22 mouse cellular contexts compared by ENCODE assay signal in the genomic region with DNA sequence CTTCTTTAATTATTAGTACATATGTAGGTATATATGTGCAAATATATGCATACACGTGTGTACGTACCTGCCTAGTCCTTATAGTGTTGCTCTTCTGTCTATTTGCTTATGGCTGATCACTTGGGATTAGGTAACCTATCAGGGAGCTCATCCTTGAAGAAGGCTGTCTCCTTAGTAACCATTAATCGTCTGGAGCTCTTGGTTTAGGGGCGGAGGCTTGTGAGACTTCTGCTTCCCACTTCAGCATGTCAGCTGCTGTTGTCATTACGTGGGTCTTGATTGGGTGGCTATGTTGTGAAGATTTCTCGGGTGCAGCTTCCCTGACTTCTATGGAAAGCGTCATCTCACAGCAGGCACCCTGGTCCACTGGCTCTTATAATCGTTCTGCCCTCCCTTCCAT. TPM values are rescaled to one million over a fixed set of nuclear protein-coding genes. Genes with fewer than 3 reads are reported as not detected.
DNase-seq lines count a peak whose midpoint lies in the region; ATAC-seq and TF ChIP-seq lines count a peak whose summit lies in the region.
"Had no signal": no experiment of that assay in that cellular context is flagged by ENCODE, and none has a peak within 500 bp of the region (broad histone marks: within the 10 kb centered on the region; RNA-seq: fewer than 3 reads in every experiment).

No protein-coding gene starts in this region.

- no peak overlapping the region for H3K4me2 ChIP-seq in forebrain, postnatal 0 days (ENCODE audit: low read depth)
- H3K4me2 ChIP-seq in forebrain, embryonic 11.5 days (ENCODE audit: low read depth, low read length, severe bottlenecking) = no peak overlapping the region
- no peak overlapping the region for H3K4me2 ChIP-seq in midbrain, embryonic 11.5 days
- H3K4me2 ChIP-seq in stomach, postnatal 0 days (replicated peaks; ENCODE audit: low read depth) = no peak overlapping the region
- H3K4me2 ChIP-seq: hindbrain, embryonic 13.5 days; intestine, embryonic 15.5 days had no signal

- H3K9ac ChIP-seq in forebrain, postnatal 0 days = no peak overlapping the region
- H3K9ac ChIP-seq in forebrain, embryonic 11.5 days (ENCODE audit: low read length) = no peak overlapping the region
- H3K9ac ChIP-seq in midbrain, embryonic 11.5 days (ENCODE audit: low read length) = no peak overlapping the region
- H3K9ac ChIP-seq in stomach, postnatal 0 days (ENCODE audit: low read length) = no peak overlapping the region
- H3K9ac ChIP-seq: hindbrain, embryonic 13.5 days; intestine, embryonic 15.5 days had no signal

- no peak overlapping the region for H3K27ac ChIP-seq in forebrain, postnatal 0 days (ENCODE audit: low read depth, low read length)
- no peak overlapping the region for H3K27ac ChIP-seq in forebrain, embryonic 11.5 days (ENCODE audit: low read depth, low read length)
- H3K27ac ChIP-seq in midbrain, embryonic 11.5 days (ENCODE audit: low read depth, low read length) = no peak overlapping the region
- no peak overlapping the region for H3K27ac ChIP-seq in midbrain, embryonic 10.5 days (replicated peaks)
- no peak overlapping the region for H3K27ac ChIP-seq in stomach, postnatal 0 days (replicated peaks)
- H3K27ac ChIP-seq: embryonic facial prominence, embryonic 10.5 days; heart, embryonic 10.5 days; hindbrain, embryonic 13.5 days; intestine, embryonic 15.5 days had no signal

- H3K9me3 ChIP-seq in forebrain, postnatal 0 days (ENCODE audit: low read length) = no peaks in the 10 kb centered on the region
- no peaks in the 10 kb centered on the region for H3K9me3 ChIP-seq in forebrain, embryonic 11.5 days (ENCODE audit: control insufficient read depth, low read length)
- H3K9me3 ChIP-seq in midbrain, embryonic 11.5 days (ENCODE audit: control insufficient read depth, low read length) = no peaks in the 10 kb centered on the region
- H3K9me3 ChIP-seq in midbrain, embryonic 10.5 days (replicated peaks) = no peaks in the 10 kb centered on the region
- H3K9me3 ChIP-seq in stomach, postnatal 0 days (ENCODE audit: control insufficient read depth, low read length) = no peaks in the 10 kb centered on the region
- H3K9me3 ChIP-seq: embryonic facial prominence, embryonic 10.5 days; heart, embryonic 10.5 days; hindbrain, embryonic 13.5 days; intestine, embryonic 15.5 days had no signal

- H3K4me3 ChIP-seq in forebrain, postnatal 0 days (ENCODE audit: low read depth, low read length) = no peak overlapping the region
- H3K4me3 ChIP-seq in forebrain, embryonic 11.5 days (ENCODE audit: low read depth, low read length) = no peak overlapping the region
- H3K4me3 ChIP-seq in midbrain, embryonic 11.5 days (ENCODE audit: low read depth, low read length) = no peak overlapping the region
- H3K4me3 ChIP-seq in midbrain, embryonic 10.5 days = no peak overlapping the region
- H3K4me3 ChIP-seq in stomach, postnatal 0 days (ENCODE audit: low read depth, low read length) = no peak overlapping the region
- H3K4me3 ChIP-seq: embryonic facial prominence, embryonic 10.5 days; heart, embryonic 10.5 days; hindbrain, embryonic 13.5 days; intestine, embryonic 15.5 days had no signal

- no peaks in the 10 kb centered on the region for H3K27me3 ChIP-seq in forebrain, postnatal 0 days (ENCODE audit: insufficient read depth, low read length)
- H3K27me3 ChIP-seq in forebrain, embryonic 11.5 days (ENCODE audit: control insufficient read depth, insufficient read depth, low read length) = no peaks in the 10 kb centered on the region
- H3K27me3 ChIP-seq in midbrain, embryonic 11.5 days (ENCODE audit: control insufficient read depth, insufficient read depth, low read length) = no peaks in the 10 kb centered on the region
- no peaks in the 10 kb centered on the region for H3K27me3 ChIP-seq in midbrain, embryonic 10.5 days (ENCODE audit: low read depth, poor library complexity, severe bottlenecking)
- no peaks in the 10 kb centered on the region for H3K27me3 ChIP-seq in stomach, postnatal 0 days (ENCODE audit: control insufficient read depth, insufficient read depth, low read length)
- H3K27me3 ChIP-seq: hindbrain, embryonic 13.5 days; intestine, embryonic 15.5 days; Patski had no signal

- DNase-seq in forebrain, postnatal 0 days = peak; percentile 24
- no peak for DNase-seq in forebrain, embryonic 11.5 days (ENCODE audit: low spot score)
- peak; percentile 53 for DNase-seq in midbrain, embryonic 11.5 days (ENCODE audit: low spot score, missing footprints)
- DNase-seq in midbrain, embryonic 10.5 days (ENCODE audit: low spot score) = no peak
- peak; percentile 6 for DNase-seq in right cerebral cortex, adult 18-20 months
- DNase-seq in right cerebral cortex, postnatal 36 days (ENCODE audit: low spot score in 2 of 2) = no peak
- DNase-seq in stomach, postnatal 0 days (ENCODE audit: low spot score) = no peak
- no peak for DNase-seq in adrenal gland, postnatal 25 days
- DNase-seq: adrenal gland, adult 2 months; adrenal gland, postnatal 36 days; cerebellum, adult 11-12 months; cerebellum, adult 9-11 months; gastrocnemius, postnatal 36 days; heart, postnatal 10 days; heart, postnatal 4 days had no signal

- peak; percentile 88 for ATAC-seq in forebrain, postnatal 0 days
- ATAC-seq in forebrain, embryonic 11.5 days (replicated peaks; ENCODE audit: low FRiP score) = no peak
- no peak for ATAC-seq in midbrain, embryonic 11.5 days (ENCODE audit: low FRiP score)
- 0 out of 2 replicates have a peak, but pooled peaks have one; percentile 18 for ATAC-seq in stomach, postnatal 0 days (ENCODE audit: low FRiP score, low TSS enrichment)
- ATAC-seq: activated CD4-positive, CD25-positive, alpha-beta regulatory T cell, adult 4 months; intestine, embryonic 15.5 days; Patski had no signal

- TF ChIP-seq EP300 in stomach, postnatal 0 days (optimal IDR thresholded peaks at IDR 0.05) = no peak

- H3K36me3 ChIP-seq in forebrain, postnatal 0 days (ENCODE audit: insufficient read depth) = no peaks in the 10 kb centered on the region
- H3K36me3 ChIP-seq in forebrain, embryonic 11.5 days (ENCODE audit: control insufficient read depth, insufficient read depth, low read length) = no peaks in the 10 kb centered on the region
- no peaks in the 10 kb centered on the region for H3K36me3 ChIP-seq in midbrain, embryonic 11.5 days (ENCODE audit: control insufficient read depth, insufficient read depth, low read length)
- no peaks in the 10 kb centered on the region for H3K36me3 ChIP-seq in midbrain, embryonic 10.5 days
- peaks cover 17% of the 10 kb centered on the region; the same call in 1 of the 2 replicates for H3K36me3 ChIP-seq in stomach, postnatal 0 days (ENCODE audit: control insufficient read depth, insufficient read depth, low read length)
- H3K36me3 ChIP-seq: hindbrain, embryonic 13.5 days had no signal

- WGBS in forebrain, postnatal 0 days = 71% methylated on average over 8 of the region's 8 CpGs
- WGBS in forebrain, embryonic 11.5 days = 77% methylated on average over 8 of the region's 8 CpGs
- 77% methylated on average over 8 of the region's 8 CpGs for WGBS in midbrain, embryonic 11.5 days
- 77% methylated on average over 8 of the region's 8 CpGs for WGBS in midbrain, embryonic 10.5 days
- WGBS in stomach, postnatal 0 days = 79% methylated on average over 8 of the region's 8 CpGs

- H3K4me1 ChIP-seq in forebrain, postnatal 0 days (ENCODE audit: insufficient read depth) = no peaks in the 10 kb centered on the region
- no peaks in the 10 kb centered on the region for H3K4me1 ChIP-seq in forebrain, embryonic 11.5 days (replicated peaks; ENCODE audit: control insufficient read depth, insufficient read depth, low read length)
- no peaks in the 10 kb centered on the region for H3K4me1 ChIP-seq in midbrain, embryonic 11.5 days (ENCODE audit: control insufficient read depth, insufficient read depth, low read length)
- H3K4me1 ChIP-seq in midbrain, embryonic 10.5 days = no peaks in the 10 kb centered on the region
- no peaks in the 10 kb centered on the region for H3K4me1 ChIP-seq in stomach, postnatal 0 days (replicated peaks; ENCODE audit: control insufficient read depth, insufficient read depth)
- H3K4me1 ChIP-seq: embryonic facial prominence, embryonic 10.5 days; heart, embryonic 10.5 days; hindbrain, embryonic 13.5 days had no signal

- TF ChIP-seq CTCF in forebrain, postnatal 0 days (IDR thresholded peaks at IDR 0.05; ENCODE audit: low read depth) = no peak
- no peak for TF ChIP-seq CTCF in stomach, postnatal 0 days (IDR thresholded peaks at IDR 0.05; ENCODE audit: low read depth)

RNA-seq across cellular contexts. Expression of gene Fam114a1, which starts 7.3 kb away (rescaled TPM):
- total RNA-seq in forebrain, postnatal 0 days (2014; rRNA removed) = 3.8 and 6.1 TPM in 2 replicates
- polyA plus RNA-seq in forebrain, postnatal 0 days (2015; fragmentation: Nextera tagmentation; extraction: Ambion mirVana) = 4.6 and 5.1 TPM in 2 replicates
- polyA plus RNA-seq in forebrain, embryonic 11.5 days (2014; fragmentation: Nextera tagmentation; extraction: Ambion mirVana) = 14.1 and 16.1 TPM in 2 replicates
- 14.8 and 17.3 TPM in 2 replicates for polyA plus RNA-seq in midbrain, embryonic 11.5 days (2014; fragmentation: Nextera tagmentation; extraction: Ambion mirVana)
- 16.8 and 19.0 TPM in 2 replicates for polyA plus RNA-seq in midbrain, embryonic 10.5 days (2016; fragmentation: Nextera tagmentation; extraction: Ambion mirVana)
- 28.1 and 31.0 TPM in 2 replicates for polyA plus RNA-seq in stomach, postnatal 0 days (2015; fragmentation: Nextera tagmentation; extraction: Ambion mirVana)
- 14.9 and 23.7 TPM in 2 replicates for total RNA-seq in adrenal gland, postnatal 25 days (2021)

RNA-seq across cellular contexts. Expression of gene Tlr6, which starts 17.2 kb away (rescaled TPM):
- 0.31 and 0.81 TPM in 2 replicates for total RNA-seq in forebrain, postnatal 0 days (2014; rRNA removed)
- 0.18 and 0.25 TPM in 2 replicates for polyA plus RNA-seq in forebrain, postnatal 0 days (2015; fragmentation: Nextera tagmentation; extraction: Ambion mirVana)
- 0.32 and 0.45 TPM in 2 replicates for polyA plus RNA-seq in forebrain, embryonic 11.5 days (2014; fragmentation: Nextera tagmentation; extraction: Ambion mirVana)
- polyA plus RNA-seq in midbrain, embryonic 11.5 days (2014; fragmentation: Nextera tagmentation; extraction: Ambion mirVana) = 0.33 and 0.41 TPM in 2 replicates
- polyA plus RNA-seq in midbrain, embryonic 10.5 days (2016; fragmentation: Nextera tagmentation; extraction: Ambion mirVana) = 0.21 and 0.39 TPM in 2 replicates
- polyA plus RNA-seq in stomach, postnatal 0 days (2015; fragmentation: Nextera tagmentation; extraction: Ambion mirVana) = 0.34 and 0.57 TPM in 2 replicates
- total RNA-seq in adrenal gland, postnatal 25 days (2021) = 1.3 and 3.7 TPM in 2 replicates

RNA-seq across cellular contexts. Expression of gene Tlr1, which starts 43.8 kb away (rescaled TPM):
- 0.38 and 0.77 TPM in 2 replicates for total RNA-seq in forebrain, postnatal 0 days (2014; rRNA removed)
- 0.39 and 0.47 TPM in 2 replicates for polyA plus RNA-seq in forebrain, postnatal 0 days (2015; fragmentation: Nextera tagmentation; extraction: Ambion mirVana)
- polyA plus RNA-seq in forebrain, embryonic 11.5 days (2014; fragmentation: Nextera tagmentation; extraction: Ambion mirVana) = 0.25 and 0.65 TPM in 2 replicates
- 0.62 and 0.85 TPM in 2 replicates for polyA plus RNA-seq in midbrain, embryonic 11.5 days (2014; fragmentation: Nextera tagmentation; extraction: Ambion mirVana)
- polyA plus RNA-seq in midbrain, embryonic 10.5 days (2016; fragmentation: Nextera tagmentation; extraction: Ambion mirVana) = 0.25 and 0.32 TPM in 2 replicates
- polyA plus RNA-seq in stomach, postnatal 0 days (2015; fragmentation: Nextera tagmentation; extraction: Ambion mirVana) = 0.97 and 1.3 TPM in 2 replicates
- total RNA-seq in adrenal gland, postnatal 25 days (2021) = 1.3 and 1.4 TPM in 2 replicates
- total RNA-seq: gastrocnemius, adult 8-10 months had no signal

Comparison
In these comparisons a context has a peak if more than half of its experiments do, and no peak if none do; other contexts are left out.
1. ATAC-seq: peak in forebrain, postnatal 0 days (single experiment) and stomach, postnatal 0 days (single experiment); none in forebrain, embryonic 11.5 days (single experiment) and midbrain, embryonic 11.5 days (single experiment).
2. DNase-seq: peak in forebrain, postnatal 0 days (single experiment), midbrain, embryonic 11.5 days (single experiment) and right cerebral cortex, adult 18-20 months (single experiment); none in forebrain, embryonic 11.5 days (single experiment), midbrain, embryonic 10.5 days (single experiment), right cerebral cortex, postnatal 36 days (0 of 2), stomach, postnatal 0 days (single experiment) and adrenal gland, postnatal 25 days (single experiment).